Mouse (Mus musculus): ENCODE measurements around the gene Rapgef2. TPM values are rescaled to one million over a fixed set of nuclear protein-coding genes. Genes with fewer than 3 reads are reported as not detected.
A peak's percentile ranks its signal among the peaks of the same experiment; 100 is the strongest.
"Not testable (repeated sequence)": the region's sequence is repeated elsewhere in the genome, so short reads cannot be mapped to it uniquely, and the experiment has no call there.

The Rapgef2 gene
- total RNA-seq, 2 experiments from 2014 or later = 149 to 153 TPM

DNA sequence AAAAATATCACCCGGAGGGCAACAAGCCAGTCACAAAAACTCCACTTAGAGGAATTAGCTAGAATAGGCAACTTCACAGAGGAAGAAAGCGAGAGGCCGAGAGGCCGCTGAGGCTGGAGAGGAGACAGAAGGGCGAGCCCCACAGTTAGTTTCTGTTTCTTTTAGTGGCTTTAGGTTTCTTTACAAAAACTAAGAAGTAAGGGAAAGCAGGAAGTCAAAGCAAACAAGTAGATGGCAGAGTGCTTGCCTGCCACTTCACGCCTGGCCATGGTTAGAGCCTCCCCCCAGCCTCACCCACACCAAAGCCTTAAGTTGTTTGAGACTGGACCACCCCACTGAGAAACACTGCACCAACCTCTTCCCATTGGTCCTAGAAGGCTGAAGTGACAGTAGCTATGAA, 108.2 kb downstream of the Rapgef2 start:
- peak in 1 of 2 experiments; percentile 3 for DNase-seq (ENCODE audit: extremely low spot score in 1 of 2, low spot score in 1 of 2)

DNA sequence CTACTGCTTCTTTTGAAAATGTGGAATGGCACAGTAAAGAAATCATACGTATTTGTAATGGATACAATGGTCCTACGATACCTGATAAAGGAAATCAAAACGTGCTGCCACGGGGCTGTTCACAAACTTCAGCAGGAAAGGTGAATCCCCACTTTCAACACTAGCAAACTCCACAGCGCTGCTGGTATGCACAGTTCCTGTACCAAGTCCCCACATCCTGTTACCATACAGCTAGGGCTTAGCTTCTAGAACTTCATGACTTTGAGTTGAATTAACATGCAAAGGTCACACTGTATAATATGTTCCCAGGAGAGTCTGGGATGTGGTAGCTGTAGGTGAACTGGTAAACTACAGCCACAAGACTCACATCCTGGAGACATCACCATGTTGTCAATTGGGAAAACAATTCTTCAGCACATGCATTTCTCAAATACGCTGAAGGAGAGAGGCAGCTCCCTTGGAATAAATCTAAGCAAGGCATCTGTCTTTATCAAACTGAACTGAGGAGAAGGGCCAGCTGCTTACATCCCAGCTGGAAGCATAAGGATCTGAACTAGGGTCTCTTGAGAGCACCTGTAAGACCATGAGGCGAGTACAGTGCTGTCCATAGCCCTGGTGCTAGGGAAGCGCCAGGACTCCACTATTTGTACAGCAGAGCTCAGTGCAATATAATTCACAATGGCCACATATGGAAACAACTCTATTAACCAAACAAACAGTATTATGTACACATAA, 109.0 kb downstream of the Rapgef2 start:
- DNase-seq (ENCODE audit: extremely low spot score in 1 of 2, low spot score in 1 of 2) = peak in 1 of 2 experiments; percentile 1

DNA sequence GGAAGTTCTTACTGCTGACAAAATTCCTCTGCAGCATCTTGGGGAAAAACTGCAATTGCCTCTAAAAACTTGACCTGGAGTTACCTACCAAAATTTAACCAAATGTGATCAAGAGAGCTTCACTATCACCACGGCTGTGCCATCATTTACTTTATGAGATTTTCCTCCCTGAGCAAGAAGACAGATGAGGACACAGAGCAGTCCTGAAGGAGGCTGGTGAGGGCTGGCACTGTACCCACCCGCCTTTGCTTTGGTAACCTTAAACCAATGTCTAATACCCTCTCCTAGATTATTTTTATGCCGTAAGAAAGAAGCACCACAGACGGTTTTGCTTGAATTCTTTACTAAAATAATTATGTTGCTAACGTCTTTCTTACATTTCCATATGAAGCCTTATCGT, 112.1 kb downstream of the Rapgef2 start:
- no peak for DNase-seq (ENCODE audit: extremely low spot score in 1 of 2, low spot score in 1 of 2)

DNA sequence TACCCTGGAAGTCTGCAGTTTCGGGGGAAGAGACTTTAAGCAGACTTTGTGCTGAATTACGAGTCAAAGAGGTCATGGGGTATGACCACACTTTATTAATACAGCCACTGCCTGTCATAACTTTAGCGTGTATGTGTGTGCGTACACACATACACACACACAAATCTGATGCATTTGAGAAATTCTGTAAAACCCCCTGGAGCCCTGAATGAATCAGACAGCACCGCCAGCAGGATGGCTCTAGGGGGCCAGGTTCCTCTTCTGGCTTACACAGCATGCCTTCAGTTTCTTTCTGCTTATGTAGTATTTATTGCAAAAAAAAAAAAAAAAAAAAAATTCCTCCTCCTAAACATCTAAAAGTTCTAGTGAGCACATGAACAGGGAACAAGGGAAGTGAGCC, 113.0 kb downstream of the Rapgef2 start:
- no peak for DNase-seq (ENCODE audit: extremely low spot score in 1 of 2, low spot score in 1 of 2)

DNA sequence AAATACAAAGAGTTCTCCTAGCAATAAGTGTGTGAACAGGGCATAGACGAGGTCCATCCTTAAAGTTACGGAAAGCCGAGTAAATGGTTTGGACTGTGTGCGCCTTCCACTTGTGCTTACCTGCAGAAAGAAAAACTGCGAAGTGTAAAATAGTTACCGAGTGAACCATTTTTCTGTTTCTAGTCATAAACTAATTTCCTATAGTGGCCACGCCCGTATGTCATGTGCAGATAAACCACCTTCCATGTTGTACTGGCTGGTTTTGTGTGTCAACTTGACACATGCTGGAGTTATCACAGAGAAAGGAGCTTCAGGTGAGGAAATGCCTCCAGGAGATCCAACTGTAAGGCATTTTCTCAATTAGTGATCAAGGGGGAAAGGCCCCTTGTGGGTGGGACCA, 115.2 kb downstream of the Rapgef2 start:
- not testable (repeated sequence) for DNase-seq (ENCODE audit: extremely low spot score in 1 of 2, low spot score in 1 of 2)

DNA sequence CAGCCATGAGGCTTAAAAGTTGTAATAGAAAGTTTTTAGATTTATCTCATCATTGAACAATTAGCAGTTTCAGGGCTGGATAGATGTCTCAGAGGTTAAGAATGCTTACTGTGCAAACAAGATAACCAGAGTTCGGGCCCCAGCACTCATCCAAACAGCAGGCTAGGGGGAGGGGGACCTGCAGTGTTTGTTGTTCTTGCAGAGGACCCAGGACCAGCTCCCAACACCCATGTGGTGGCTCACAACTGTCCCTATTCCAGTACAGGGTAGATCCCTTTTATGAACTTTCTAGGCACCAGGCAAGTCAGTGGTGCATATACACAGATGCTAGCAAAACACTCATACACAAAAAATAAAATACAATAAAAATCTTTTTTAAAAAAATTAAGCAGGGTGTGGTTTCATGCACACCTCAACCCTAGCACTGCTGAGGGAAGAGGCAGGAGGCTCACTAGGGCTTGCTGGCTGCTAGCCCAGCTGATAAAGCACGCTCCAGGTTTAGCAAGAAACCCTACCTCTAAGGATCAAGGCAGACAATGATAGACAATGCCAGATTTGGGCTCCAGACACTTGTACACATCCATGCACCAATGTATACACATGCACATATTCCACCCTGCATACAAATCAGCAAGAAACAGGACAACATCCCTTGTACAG, 118.0 kb downstream of the Rapgef2 start:
- DNase-seq (ENCODE audit: extremely low spot score in 1 of 2, low spot score in 1 of 2) = no peak

DNA sequence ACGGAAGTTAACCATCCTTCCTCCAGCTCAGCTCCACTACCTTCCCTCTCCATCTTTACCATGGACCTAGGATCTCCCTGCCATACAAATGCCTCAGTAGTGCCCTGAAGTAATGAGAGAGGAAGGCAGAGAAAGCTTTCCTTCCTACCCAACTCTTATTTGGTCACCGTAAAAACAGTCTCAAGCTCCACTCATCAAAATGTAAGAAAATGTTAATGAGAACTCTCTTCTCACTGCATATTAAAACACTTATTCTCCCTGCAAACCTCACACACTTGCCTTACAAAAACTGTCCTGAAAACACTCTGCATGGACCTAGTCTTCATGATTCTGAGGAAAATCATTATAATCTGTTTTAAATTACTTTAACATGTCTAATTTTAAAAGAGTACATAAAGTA, 118.7 kb downstream of the Rapgef2 start:
- DNase-seq (ENCODE audit: extremely low spot score in 1 of 2, low spot score in 1 of 2) = no peak

DNA sequence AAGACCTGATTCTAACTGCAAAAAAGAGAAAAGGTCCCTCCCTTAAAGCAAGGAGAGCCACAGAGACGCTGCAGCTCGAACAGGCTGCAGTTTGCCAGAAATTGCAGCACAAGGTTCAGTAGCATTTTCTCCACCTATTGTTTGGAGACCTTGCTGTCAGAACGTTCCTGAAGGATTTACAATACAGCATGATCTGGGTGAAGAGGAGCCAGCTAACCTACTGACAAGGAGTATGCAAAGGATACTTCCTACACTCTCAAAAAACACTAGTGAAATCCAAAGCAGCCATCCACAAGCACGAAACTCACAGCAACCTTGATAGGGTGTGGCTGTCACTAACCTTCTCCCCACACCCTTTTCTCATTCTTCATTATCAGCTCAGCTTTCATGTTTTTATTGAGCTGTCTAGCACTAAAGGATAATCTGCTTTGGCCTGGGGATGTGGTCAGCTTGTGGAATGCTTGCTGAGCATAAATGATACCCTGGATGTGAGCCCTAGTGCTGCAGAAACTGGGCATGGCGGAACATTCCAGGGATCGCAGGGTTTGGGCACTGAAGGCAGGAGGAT, 124.4 kb downstream of the Rapgef2 start:
- DNase-seq (ENCODE audit: extremely low spot score in 1 of 2, low spot score in 1 of 2) = no peak

DNA sequence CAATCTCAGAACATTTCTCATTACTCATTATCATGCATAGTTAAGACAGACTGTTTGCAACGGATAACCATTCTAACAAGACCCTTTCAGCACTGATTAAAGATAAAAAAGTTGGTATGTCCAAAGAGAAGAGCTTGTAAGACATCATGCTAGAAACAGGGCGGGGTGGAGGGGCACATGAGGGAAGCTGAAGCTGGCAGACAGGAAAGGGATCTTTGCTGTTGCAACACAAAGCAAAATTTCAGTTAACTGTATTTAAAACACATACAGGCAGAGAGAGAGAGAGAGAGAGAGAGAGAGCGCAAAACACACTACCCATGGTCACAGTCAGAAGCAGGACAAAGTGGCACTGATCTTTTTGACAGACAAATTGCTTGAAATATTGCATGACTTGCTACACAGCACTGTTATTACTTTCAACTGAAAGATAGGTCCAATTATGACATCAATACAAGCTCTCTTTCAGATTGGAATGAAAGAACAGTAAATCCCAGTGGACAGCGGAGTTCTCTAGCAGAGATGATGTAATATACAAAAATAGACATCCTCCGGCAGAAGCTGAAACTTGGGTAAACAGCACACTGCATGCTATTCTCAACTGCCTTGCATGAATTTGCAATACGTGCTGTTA, 125.1 kb downstream of the Rapgef2 start:
- no peak for DNase-seq (ENCODE audit: extremely low spot score in 1 of 2, low spot score in 1 of 2)

DNA sequence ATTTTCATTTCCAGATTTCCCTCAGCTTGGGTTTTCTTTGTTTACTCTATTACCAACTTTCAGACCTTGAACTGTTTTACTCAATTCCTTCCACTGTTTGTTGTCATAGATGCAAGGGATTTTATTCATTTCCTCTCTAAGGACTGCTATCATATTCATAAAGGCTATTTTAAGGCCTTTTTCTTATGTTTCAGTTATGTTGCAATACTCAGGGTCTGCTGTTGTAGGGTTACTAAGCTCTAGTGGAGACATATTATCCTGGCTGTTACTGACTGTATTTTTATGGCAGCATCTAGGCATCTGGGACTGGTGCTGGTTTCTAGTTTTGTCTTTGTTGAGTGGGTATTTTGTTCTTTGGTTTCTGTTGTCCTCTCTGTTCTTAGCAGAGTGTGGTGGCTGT, 128.1 kb downstream of the Rapgef2 start:
- no peak for DNase-seq (ENCODE audit: extremely low spot score in 1 of 2, low spot score in 1 of 2)

DNA sequence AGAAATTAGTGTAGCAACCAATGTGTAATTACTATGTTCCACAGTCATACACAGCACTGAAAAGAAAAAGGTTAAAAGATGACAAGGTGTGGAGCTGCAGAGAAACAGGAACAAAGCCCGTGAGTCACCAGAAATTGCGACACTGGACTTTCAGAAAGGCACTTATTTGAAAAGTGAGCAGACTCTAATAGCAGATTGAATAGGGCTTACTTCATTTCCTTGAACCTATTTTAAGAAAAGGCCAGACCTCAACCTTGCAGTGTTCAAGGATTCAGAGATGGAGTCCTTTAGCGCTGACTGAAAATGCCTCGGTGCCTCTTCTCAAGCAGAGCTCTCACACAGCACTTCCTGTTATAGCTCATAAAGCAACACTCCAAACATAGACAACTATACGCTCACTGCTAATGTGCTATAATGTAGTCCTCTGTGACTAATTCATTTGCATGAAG, 133.3 kb downstream of the Rapgef2 start:
- no peak for DNase-seq (ENCODE audit: extremely low spot score in 1 of 2, low spot score in 1 of 2)

DNA sequence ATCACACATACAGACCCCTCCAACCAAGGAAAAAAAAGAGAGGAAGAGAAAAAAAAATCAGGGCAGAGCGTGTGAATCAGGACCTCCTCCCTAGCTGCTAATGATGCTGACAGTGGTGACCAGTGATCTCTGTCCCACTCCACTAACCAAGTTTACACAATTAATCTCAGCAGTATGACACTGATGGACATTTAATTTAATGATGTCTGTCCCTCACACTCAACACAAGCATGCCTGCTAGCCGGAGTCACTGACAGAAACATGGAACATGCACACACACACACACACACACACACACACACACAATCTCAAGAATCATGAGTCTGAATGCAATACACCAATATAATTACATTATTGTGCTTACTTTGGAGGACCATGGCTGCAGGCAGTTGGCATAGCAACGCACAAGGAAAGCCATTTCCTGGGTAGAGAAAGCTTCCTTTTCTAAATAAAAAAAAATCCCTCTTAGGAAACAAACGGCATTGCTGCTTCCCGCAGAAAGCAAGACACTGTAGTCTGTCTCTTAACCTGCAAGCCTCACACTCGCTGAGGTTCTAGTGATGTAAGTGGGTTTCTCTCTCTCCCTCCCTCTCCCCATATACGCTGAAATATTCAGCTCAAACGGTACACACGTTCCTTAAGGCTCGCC, 140.8 kb downstream of the Rapgef2 start:
- DNase-seq (ENCODE audit: extremely low spot score in 1 of 2, low spot score in 1 of 2) = no peak

DNA sequence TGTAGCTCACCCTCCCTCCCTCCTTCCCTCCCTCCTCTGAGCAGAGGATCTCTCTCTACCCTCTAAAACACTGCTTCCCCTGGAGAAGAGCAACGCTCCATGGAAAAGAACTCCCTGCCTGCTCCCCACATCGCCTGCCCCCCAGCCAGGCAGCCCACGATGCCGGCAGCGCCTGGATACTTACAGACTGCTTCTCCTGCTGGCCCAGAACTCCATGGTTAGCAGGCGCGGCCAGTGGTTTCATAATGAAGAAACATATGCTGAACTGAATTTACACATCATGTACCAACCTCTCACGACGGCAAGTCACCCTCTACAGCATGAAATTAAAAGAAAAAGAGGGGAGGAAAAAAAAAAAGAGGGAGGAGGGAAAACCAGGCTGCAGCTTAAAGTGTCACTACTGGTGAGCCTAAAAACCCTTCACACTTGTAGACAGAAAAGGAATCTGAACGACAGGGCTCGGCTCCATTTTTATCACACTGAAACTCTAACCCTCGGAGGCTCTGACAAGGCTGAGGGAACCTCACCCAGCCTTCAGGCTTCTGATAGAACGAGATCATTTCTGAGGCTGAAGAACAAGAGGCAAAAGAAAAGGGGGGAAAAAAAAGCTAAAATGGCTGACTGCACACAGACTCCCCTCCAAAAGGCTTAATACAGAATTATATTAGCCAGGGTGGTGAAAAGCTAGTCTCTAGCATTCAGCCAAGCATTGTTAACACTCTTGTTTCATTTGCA, 141.5 kb downstream of the Rapgef2 start:
- DNase-seq (ENCODE audit: extremely low spot score in 1 of 2, low spot score in 1 of 2) = no peak

DNA sequence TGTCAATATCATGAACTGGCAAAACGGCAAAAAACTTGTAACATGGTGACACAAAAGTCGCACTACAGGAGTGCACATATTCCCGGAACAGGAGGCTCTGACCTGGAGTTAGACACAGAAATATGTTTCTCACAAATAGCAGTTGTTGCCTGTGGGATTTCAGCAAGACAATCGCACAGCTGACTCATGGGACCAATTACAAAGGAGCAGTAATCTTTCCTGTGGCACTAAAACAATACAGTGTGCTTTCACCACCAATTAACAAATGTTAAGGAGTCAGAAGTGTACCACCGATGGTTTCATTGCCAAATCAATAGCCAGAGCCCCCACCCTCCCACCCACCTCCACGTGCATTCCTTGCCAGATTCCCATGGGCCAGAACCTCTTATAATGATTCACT, 142.2 kb downstream of the Rapgef2 start:
- no peak for DNase-seq (ENCODE audit: extremely low spot score in 1 of 2, low spot score in 1 of 2)

DNA sequence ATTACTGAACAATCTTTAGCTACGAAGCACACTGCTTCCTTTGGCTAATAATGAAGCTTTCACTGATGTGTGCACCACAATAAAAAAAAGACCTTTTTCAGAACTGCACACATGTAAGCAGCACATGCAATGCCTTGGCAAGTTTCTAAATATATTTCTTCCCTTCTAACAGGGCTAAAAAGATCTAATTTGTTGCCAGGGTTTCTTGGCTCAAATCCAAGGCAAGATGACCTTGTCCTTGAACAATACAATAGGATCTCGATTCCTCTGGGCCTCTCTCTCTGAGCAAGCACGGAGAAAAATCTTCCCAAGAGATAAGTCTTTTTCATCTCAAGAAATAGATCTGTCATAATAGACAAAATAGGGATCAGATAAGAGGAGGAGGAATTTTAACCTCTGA, 147.1 kb downstream of the Rapgef2 start:
- DNase-seq (ENCODE audit: extremely low spot score in 1 of 2, low spot score in 1 of 2) = no peak

DNA sequence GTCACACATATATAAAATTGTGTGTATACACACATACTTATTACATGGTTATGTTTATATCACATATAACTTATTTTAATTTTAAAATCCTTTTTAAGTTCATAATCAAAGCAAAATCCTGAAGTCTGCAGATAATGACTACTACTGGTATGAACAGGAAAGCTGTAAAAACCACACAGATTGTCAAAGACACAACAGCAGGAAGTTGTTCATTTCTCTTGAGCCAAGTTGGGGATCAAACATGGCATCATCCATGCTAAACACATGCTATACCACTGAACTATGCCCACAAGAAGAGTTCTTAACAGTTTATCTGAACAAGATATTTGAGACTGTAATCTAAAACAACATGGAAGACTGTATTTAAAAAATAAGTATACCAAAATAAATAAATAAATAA, 147.7 kb downstream of the Rapgef2 start:
- no peak for DNase-seq (ENCODE audit: extremely low spot score in 1 of 2, low spot score in 1 of 2)

DNA sequence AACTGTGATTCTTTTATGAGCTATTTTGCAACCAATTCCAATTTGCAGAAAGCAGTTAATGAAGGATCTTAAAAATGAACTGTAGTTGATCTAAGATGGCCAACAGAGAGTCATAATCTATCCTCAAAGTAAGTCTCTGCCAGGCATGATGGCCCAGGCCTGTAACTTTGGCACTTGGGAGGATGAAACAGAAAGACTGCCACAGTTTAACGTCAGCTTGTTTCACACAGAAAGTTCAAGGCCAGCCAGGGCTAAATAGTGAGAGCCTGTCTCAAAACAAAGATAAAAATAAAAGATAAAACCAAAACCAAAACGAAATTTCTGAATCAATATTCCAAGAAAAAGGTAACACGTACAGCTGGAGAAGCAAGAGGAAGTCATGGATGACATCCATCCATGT, 155.3 kb downstream of the Rapgef2 start:
- no peak for DNase-seq (ENCODE audit: extremely low spot score in 1 of 2, low spot score in 1 of 2)

DNA sequence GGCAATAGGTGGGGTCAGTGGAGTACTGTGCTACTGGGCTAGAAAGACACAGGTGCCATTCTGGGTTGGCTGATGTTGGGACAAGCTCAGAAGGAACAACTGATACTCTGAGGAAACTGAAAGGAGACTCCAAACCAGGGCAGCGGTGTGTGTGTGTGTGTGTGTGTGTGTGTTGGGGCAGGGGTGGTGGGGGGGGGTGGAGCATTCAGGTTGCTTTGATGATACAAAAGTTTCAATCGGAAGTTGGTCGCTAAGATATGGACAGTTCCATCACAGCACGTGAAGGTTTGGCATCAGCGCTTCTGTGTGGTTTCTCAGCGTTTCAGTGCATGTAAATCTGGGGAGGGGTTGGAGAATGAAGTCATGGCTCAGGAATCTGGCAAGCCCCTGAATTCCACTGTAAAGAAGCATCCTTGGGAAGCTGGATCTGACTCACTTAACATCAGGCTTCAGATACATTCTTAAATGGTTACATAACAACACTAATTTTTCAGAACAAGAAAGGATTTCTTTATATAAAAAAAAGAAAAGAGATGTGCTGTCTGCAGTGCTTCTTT, 157.2 kb downstream of the Rapgef2 start:
- no peak for DNase-seq (ENCODE audit: extremely low spot score in 1 of 2, low spot score in 1 of 2)

DNA sequence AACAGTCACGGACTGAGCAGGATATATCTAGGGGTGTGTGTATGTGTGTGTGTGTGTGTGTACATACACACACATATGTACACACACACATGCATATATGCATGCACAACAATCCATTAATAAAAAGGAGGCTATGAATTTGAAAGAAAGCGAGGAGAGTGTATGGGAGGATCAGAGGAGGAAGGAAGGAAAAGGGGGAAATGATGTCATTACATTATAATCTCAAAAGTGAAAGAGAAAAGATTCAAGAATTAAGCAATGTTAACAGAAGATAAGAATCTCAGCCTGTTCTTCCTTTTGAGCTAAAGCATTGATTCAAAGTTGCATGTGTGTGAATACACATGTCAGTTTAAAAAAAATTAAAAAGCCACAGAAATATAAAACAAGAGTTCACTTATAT, 158.5 kb downstream of the Rapgef2 start:
- DNase-seq (ENCODE audit: extremely low spot score in 1 of 2, low spot score in 1 of 2) = no peak

DNA sequence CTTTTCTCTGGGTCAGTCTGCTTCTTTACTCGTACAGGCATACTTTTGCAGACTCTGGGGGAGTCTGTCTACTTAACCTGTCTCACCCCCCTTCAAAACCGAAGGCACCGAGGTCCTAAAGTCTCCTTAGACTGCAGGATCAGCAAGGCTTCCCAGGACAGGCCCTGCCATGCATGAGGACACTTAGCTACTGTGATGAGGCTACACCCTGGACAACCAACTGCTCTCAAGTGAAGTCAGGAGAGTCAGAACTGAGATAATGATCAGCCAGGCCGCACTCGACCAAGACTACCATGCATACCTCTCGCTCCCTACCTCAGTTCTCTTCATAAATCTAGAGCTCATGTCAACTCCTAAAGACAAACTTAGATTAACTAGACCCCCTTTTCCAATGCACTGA, 159.5 kb downstream of the Rapgef2 start:
- no peak for DNase-seq (ENCODE audit: extremely low spot score in 1 of 2, low spot score in 1 of 2)

Data from layer of hippocampus, postnatal 25 days (tissue).